Mouse (Mus musculus): ENCODE data around the gene Ttc38.

GRCm38 (mm10) chr15:85900801-85901200, 68.7 kb downstream of the Ttc38 start:
- TF ChIP-seq CTCF (conservative IDR thresholded peaks at IDR 0.05; ENCODE audit: insufficient read depth, insufficient read length, low read depth, low read length) (no peak), POLR2A (IDR thresholded peaks at IDR 0.05; ENCODE audit: low read depth, low read length) (no peak)
